Mouse (Mus musculus) liver, adult 2 months (tissue): ENCODE measurements around the gene Ruvbl2.

Experiments used
- CTCF ChIP-seq: fragments of 200-500 bp; IDR thresholded peaks from 2 replicates; pipeline ENCODE4 v1.5.1; 2011; ENCODE audit warnings: low read depth, low read length, control low read depth
- POLR2A ChIP-seq: fragments of 200-500 bp; IDR thresholded peaks from 2 replicates; pipeline ENCODE4 v1.6.1; 2011; ENCODE audit warnings: low read length, control low read depth; ENCODE audit not compliant: insufficient read depth; ENCODE audit errors: extremely low read depth

GRCm38 (mm10) chr7:45486761-45487415, 49.0 kb upstream of the Ruvbl2 start, which contains the start of gene Gm45808:
- no peak for TF ChIP-seq CTCF
- TF ChIP-seq POLR2A, result no peak
